Mouse (Mus musculus) ES-CJ7 (cell line): Measurements from ENCODE around the gene Cav1.

Source experiments
- DNase-seq: peaks from one replicate; pipeline ENCODE4 v3.0.0; 2011; ENCODE audit warnings: low read depth, low spot score

Gene Cav1

DNA sequence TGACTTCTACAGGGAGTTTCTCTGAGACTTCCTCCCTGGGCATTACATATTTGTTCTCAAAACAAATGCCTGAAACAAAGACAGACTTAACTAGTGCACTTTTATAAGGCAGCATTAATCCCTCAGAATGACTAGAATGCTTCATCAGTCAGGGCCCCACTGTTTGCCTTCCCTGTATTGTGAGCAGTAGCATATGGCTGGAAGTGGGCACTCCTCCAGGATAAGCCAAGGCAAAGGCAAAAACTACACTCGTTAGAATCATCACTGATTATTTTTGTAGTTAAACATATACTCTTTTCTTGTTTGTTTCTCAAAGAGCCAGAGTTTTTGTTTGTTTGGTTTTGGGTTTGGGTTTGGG is 11.0 kb downstream of the Cav1 start:
- no peak for DNase-seq

DNA sequence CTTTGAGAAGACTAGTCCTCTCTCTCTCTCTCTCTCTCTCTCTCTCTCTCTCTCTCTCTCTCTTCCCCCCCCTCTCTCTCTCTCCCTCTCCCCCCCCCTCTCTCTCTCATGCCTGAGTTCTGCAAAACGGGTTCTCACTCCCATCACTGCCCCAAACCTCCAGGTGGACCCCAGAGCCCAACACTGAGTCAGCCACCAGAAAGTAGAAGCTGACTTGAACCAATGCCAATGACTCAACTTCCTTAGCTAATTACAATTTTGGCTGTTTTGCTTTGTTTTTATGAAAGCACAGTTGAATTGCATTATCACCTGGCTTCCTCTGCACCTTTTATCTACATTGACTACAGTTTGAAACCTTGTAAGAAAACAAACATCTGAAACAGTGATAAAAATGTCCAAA is 11.8 kb downstream of the Cav1 start:
- DNase-seq = no peak

DNA sequence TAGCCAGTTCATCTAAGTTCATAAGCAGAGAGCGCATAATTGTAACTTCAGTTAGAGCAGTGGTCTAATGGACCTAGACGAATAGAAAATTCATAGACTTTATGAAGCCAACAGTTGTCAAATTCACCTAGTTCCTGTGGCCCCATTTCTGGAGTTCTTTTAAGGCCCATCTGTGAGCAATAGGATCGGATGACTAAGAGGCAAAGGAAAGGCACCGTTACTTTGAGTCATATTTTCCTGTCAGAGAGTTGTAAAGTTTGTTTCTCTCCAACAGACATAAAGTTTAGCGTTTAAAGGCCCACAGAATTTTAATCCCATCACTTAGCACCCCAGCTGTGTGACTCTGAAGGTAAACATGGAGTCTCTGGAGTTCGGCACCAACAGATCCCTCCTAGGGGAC is 15.8 kb downstream of the Cav1 start:
- no peak for DNase-seq

DNA sequence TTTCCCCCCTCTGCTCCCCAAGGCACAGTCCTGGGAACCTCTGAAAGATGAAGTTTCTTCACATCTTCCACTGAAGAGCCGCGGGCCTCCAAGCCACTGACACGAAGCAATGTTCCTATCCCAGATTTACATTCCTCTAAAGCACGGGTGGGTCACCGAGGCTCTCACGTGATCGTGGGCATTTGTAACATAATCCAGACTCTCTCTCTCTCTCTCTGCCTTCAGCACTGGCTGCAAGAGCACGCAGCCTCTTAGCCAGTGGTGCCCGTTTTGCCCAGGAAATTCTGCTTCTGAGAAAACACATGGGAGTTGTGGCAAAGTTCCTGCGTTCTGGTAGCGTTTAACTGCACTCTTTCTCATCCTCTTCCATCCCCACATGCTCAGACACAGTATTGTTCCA is 21.1 kb downstream of the Cav1 start:
- no peak for DNase-seq

DNA sequence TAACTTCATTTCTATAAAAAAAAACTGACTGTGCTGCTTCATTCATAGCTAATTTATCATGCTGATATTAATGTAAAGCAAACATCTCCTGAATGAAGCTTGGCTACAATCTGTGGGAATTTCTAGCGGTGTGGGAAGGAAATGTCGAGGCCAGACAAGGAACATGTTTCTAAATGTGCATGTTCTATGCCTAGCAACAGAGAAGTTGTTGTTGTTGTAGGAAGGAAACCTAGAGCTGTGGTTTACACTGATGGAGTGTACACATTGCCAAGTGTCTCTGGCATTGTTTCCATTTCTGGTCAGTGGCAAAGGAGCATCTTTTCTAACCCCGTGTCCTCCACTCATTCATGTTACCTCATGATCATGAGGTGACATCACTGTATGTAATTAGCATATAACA is 23.7 kb downstream of the Cav1 start:
- DNase-seq = no peak

DNA sequence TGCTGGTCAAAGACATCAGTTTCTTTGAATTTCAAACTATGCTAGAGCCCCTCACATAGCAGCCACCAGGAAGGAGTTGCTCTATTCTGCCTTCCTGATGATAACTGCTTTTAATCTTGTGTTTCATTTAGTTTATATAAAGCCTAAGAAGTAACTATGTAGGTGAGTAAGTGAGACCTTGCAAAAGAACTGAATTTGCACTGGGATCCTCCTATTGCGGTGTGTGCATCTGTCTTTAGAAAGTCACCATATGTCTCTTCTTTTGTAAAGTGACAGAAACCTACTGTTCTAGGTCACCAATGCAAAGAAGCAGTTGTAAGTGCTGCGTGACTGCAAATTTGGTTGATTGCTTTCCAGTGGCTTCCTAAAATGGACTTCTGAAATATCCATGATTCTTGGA is 31.6 kb downstream of the Cav1 start:
- no peak for DNase-seq

DNA sequence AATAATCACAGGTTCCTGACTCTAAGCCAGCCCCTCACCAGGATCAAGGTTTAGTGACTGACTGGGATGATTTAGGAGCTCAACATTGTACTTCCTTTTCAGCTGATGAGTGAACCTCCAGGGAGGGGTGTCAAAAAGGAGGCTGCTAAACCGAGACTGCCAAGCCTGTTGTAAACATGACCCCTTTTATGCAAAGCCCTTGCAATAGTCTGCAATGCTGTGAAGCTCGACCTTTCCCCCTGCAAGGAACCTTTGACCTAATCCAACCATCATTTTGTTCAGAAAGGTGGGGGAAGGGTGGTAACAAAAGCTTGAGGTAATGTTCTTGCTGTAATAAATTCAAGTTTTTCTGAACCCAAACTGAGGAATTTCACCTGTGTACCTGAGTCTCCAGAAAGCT is 34.3 kb downstream of the Cav1 start:
- no peak for DNase-seq

DNA sequence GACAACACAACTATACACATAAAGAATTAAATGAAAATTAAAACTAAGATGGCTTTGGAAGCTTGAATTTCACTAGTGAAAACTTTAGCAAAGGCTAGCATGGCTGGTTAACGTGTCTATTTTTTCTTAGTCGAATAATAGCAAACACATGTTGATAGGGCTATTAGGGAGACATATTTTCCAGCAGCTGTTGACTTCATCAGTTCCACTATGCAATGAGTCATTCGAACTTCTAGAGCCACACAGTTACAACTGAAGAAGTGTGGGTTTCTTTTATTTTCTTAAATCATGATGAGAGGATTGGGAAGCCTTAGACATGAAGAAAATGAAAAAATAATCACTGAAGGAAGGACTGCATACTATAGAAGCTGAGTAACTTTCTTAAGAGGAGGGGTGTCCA is 41.9 kb downstream of the Cav1 start:
- DNase-seq = no peak

DNA sequence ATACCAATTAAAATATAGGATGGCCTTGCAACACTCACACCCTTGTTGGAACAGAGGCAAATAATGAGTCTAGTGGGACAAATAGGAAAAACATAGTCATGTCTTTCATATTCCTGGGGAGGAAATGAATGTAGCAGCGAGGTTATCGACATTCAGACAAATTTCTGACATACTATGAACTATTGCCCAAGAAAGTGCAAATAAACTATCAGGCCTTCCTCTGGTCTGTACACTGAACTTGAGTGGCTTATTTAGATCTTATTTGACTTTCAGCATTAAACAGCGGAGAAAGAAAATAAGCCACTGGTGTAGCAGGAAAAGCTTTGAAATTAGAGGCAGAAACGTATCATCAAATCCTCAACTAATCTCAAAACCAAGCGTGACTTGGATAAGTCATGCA is 44.7 kb downstream of the Cav1 start:
- DNase-seq = no peak

DNA sequence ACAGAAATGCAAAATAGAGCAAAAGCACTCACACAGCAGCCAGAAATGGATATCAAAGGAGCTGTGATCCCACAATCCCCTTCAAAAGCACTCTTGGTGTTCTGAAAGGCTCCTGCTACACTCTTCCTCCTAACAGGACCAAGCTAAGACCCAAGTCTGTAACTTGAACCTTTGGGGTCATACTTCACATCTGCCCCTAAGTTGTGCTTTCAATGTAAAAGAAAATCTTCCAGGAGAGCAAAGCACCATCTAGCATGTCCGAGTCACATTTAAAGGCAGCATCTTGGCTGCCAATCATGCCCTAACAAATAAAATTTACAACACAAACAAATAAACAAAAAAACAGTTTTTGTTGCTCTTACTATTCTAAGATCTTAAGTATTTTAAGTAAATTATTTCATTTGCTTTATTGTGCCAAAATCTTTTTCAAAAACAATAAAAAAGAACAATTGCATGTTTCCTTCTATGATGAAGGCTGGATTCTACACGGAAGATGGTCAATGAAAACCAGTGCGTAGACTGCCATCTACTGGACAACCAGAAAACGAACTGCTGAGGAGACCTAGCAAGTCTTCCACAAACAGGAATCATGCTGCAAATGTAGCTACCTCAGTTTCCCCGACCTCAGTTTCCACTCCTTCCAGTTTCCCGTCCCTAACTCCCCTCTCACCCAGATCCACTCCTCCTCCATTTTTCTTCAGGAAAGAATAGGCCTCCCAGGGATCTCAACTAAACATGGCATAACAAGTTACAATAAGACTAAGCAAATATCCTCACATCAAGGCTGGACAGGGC is 53.0 kb downstream of the Cav1 start:
- DNase-seq = peak; percentile 49

DNA sequence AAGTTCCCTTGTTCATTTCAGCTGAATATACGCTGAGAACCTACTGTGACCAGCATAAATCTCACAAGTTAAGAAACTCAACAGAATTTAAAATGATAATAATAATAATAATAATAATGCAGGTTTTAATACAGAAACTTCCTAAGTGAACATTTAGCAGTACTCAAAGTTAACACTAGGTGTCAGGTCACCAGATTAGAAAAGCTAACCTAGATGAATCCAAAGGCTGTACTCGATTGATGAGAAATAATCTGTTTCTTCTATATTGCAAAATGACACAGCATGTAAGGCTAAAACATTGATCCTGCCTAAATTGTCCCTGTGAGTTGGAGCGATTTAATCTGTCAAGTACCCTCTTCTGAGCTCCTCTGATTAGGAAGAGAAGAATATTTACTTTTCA is 56.6 kb downstream of the Cav1 start:
- no peak for DNase-seq

DNA sequence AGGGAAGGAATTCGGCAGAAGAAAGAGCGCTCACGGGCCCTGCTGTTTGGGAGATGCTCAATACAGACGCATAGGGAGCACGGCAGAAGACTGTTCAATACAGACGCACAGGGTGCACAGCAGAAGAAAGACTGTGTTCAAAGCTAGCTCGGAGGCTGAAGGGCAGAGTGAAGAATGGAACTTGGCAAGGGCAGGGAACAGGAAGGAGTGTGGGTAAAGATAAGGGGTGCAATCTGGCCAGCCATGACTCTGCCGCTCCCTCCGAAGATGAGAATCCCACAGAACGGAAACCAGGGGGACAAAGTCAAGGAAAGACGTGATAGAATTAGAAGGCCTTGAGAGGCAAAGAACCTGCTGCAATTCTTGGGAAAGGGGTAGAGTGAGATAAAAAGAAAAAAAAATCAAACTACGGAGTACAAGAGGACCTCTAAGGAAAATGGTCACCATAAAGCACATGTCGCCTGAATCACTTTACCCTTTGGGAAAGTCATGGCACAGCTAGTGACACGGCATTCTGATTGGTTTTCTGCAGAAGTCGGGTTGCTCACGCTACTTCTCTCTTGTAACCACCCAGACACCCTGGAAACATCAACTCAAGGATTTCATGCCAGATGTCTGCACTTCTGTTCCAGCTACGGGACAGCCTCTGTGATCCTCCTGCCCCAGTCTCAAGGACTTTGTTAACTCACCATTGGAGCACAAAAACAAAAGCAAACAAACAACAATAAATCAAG is 57.5 kb downstream of the Cav1 start:
- no peak for DNase-seq

DNA sequence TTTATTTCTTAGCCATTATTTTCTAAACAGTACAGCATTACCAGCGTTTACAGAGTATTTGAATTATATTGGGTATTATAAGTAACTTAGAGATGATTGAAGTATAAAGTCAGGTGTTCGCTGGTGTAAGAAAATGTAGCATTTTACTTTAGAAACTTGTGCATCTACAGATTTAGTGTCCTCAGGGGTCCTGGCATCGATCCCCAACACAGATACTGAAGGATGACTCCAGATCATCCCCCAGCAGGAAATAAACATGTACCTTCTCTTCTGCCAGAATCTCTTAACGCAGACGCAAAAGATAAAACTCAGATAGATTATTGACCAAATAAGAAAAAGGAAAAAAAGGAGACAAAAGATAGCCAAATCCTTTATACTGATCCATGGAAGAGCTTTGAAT is 68.2 kb downstream of the Cav1 start:
- DNase-seq = no peak

DNA sequence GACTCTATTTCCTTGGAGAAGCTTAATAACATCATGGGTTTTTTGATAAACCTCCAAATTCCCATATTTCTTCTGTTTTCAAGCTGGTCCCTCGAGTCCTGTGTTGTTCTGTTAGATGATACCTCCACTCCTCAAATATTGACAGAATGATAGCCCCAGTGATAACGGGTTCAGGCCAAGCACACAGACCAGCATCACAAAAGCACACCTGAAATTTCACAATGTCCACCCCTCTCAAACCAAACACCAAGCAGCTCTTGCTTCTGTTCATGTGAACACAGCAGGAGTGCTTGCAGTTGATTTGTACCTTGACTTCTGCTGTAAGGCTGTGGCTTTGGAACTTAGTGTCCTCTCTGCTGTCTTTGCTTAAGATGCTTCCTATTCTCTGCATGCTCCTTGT is 71.2 kb downstream of the Cav1 start:
- no peak for DNase-seq

DNA sequence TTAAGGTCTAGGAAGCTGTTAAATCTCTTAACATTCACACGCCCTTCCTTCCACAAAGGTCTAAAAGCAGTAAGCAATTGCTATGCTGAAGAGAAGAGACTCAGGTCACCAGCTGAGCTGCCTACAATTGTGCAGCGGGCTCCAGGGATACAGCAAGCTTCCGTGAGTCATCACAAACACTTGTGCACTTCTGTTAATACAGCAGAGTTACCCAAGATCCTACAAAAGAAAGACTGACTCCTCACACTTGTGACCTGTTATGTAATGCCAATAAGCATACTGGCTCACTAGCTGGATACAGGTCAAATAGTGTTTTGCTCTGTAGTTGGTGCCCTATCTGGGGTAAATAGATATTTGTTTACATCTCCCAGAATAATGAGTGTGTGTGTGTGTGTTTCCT is 74.0 kb downstream of the Cav1 start:
- DNase-seq = no peak

DNA sequence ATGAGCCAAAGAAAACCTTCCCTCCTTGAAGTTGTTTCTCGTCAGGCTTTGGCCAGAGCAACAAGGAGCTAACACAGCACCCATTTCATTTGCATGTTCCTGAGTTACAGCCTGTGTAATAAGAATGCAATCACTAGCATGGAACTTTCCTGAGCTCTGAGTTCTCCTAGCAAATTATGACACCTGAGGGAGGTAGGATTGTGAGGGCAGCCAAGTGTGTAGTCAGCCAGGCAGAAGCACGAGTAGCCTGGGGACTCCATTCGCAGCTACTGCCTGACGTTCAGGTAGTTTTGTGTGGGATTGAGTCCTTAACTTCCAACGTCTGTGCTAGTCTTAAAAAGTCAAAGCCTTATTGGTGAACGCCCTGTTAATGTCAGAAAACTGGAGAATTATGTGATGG is 75.6 kb downstream of the Cav1 start:
- DNase-seq = no peak

DNA sequence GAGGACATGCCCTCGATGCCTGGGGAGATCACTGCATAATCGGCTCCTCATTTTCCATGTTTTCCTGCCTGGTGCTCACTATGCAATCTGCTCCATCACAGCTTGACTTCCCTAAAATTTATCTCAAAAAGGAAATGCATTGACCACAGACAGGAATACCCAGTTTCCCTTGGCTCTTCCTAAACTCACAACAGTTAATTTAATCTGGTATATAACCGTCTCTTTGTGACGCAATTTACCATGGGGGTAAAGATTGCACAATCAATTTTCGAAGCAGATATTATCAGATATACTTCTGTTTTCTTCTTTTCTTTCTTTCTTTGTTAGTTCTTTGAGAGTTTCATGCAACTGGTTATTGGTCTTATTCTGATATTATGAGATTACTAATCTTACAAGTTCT is 79.4 kb downstream of the Cav1 start:
- no peak for DNase-seq

DNA sequence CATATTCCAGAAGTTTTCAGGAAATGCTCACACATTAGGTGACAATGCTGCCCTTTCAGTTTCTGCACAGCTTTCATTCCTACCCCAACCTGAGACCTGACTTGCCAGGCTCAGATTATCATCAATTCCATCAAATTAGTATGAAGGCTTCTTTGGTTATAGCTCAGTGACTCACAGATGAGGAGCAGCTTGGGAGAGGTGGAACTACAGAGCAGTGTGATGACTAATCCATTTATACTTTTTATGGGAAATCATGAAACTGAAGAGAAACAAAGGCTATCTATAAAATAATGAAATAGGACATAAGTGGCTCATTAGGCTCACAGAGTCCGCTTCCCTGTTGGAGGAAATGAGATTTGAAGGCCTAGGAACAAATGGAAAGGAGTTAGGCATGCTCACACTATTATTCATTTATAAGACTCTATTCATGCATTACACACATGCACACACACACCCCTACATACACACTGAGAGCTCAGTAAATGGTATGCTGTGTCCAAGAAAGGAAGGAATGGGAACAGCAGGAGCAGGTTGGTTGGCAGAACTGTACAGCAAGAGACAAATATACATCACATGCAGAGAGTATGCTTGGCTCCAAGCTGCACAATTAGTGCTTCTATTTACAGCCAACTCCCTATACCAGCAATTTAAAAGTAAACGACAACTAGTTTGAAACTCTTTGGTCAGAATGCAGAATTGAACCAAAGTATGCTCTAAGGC is 82.0 kb downstream of the Cav1 start:
- no peak for DNase-seq
